Mouse (Mus musculus) cerebellum, postnatal 4 days (tissue): ENCODE data around the gene Tll2.

Experiments
- DNase-seq, 2 experiments: peaks; one replicate each; pipeline ENCODE4 v3.0.0; 2022; ENCODE audit warnings: low spot score in 2 of 2, mixed read lengths in 1 of 2

Gene Tll2

DNA sequence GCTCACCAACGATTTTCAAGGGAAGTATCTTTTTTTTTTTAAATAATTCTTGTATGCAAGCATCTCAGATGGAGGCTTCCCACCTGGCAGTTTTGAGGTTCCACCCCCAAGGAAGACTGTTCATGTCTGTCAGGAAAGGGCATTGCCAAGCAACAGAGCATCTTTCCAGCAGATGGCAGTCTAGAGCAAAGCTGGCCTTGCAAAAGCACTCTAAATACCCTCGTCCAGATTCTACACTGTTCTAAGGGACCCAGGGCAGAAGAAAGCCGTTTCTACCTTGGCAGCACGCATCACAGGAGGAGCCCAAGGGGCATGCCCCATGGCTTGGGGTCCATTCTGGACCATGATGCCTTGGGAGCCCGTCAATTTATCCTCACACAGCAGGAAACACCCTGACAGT, 116.8 kb downstream of the Tll2 start:
- DNase-seq: peak in 1 of 2 experiments; percentile 71

DNA sequence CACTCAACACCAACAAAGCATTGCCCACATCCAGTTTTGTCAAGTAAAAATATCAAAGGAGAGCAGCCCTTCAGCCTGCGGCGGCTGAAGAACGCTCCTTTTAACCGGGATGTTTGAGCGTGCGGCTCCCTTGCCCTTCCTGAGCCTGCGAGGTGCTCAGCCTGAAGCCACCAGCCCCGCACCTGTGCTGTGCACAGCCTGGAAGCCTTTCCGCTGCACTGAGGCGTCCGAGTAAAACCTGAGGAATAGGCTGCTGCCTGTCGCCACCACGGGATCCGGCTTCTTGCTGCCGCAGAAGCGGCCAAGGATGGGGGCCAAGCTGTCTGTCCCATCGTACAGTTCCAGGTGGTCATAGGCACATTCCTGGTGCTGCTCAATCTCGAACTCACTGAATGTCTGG, 118.1 kb downstream of the Tll2 start:
- no peak for DNase-seq

DNA sequence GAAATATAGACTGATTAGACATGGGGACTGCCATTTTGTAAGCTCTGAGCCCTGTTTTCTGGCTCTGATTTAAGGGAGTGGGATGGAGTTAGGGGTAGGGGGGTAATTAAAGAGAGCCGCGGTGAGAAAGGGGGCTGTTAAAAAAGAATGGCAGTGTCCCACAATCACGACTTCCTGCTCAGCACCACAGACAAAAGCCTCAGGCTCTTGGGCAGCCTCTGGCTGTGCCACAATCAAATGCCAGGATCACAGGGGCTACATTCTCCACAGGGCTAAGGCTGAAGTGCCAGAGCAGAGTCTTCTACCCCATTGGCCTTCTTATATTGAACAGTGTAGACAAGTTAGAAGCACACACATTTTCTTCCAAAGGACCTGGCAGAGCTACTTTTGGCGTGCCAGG, 118.7 kb downstream of the Tll2 start:
- DNase-seq: no peak

DNA sequence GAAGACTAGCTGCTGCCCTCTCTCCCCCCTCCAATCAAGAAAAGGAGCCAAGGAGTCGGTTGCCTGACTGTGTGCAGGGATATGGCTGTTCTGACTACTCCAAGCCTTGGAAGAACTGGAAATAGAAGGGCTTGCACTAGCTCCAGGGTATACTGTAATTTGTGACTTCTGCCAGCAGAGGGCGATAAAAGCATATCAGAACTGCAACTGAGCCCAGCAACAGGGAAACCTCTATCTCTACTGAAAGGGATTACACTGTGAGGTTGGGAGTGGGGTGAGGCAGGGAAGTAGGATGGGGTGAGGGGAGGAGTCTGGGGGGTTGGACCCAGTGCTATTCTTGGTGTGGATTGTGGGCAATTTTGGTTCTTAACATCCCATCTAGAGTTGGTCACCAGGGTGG, 119.9 kb downstream of the Tll2 start:
- peak in 1 of 2 experiments; percentile 83 for DNase-seq

DNA sequence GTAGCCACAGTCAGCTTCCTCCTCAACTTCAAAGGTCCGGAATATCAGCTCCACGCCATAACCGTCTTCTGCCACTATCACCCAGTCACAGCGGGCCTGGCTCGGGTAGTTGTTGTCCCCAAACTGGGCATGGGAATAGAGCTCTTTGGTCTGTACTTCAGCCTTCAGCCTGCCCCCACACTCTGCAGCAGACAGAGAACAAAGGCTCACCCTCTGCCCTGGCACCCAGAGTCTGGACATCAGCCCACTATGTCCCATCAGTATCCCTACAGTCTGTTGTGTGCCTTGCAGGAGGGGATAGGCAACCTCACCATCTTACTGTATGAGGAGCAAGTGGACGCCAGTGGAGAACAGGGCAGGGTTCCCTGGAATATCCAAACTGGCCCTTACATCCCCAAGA, 120.3 kb downstream of the Tll2 start:
- DNase-seq: no peak

DNA sequence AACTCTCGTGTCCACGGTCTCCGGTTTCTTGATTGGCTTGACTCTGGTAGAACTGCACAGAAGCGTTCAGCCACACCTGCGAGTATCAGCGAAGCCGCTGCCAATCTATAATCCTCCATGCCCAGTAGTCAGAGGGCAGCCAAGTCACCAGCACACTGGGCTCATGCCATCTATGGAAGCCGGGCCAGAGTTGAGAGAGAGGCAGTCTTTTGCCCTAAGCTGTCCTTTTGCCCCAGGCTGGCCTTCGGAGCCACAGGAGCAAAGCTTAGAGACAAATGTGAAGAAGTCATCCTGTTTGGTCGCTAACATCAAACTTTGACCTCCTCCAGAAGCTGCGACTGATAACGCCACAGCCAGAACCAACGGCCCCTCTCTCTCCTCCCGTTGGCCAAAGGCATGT, 123.0 kb downstream of the Tll2 start:
- DNase-seq: no peak

DNA sequence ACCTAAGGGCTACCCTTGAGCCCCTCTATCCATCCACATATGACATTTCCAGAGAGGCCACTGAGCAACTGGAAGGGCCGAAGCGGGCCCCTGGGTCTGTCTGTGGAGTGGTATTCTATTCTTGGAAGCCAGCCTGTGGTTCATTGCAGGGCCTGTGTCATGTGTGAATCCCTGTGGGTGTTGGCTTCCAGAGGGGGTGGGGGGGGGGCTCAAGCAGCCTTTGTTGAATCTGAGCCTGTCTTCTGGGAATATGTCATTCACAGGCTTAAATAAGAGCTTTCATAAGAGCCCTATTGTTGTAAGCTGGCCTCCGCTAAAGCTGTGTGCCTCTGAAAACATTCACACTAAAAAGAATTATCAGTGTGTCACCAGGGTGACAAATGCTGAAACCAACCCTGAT, 125.0 kb downstream of the Tll2 start:
- DNase-seq: no peak

DNA sequence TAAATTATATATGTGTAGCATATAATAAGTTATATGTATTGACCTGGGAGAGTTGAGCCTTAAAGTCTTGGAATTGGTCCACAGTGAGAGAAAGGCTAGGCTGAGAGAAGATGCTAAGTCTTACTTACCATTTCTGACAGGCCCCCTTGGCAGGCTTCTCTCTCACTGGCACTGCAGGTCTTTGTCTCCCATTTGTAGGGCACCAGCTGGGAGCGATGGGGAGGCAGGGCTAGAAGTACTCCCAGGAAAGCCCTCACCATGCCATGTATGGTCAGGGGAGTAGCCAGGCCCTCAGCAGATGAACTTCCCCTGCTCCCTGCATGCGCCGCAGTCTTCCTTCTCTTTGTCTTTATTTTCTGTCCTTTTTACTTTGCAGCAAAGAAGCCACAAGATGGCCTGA, 129.7 kb downstream of the Tll2 start, which contains the start of gene Opalin:
TSS of gene Opalin (minus strand) at position 208 of the 400 bp plus-strand sequence.
- no peak for DNase-seq

DNA sequence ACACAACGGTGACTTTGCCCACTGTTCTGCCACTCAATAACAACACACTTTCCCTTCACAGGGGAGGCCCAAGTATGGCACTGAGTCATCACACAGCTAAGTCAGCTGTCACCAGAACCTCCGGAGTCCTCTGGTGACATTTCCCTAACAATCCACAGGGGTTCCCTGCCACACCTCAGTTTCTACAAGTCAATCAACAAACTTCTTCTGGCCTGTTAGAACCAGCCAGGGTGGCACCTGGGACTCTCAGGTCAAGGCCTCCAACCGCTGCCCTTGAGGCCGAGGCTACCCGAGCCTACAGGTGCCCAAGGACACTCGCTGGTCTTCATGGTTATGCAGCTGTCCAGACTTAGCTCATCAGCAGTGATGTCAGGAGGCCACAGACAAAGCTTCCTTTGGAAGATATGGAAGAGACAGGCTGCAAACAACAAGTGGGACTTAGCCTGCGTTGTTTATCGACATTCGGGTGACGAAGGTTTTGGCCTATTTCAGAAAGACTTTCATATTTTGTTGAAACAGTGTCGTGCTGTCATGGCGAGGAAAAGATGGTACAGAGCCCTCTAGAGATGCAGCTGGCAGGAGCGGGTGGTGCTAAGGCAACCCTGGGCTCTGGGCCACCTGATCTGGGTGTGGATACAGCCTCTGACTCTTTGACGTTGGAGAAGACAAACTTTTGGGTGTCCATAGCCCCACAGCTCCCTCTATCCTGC, 132.7 kb downstream of the Tll2 start:
- DNase-seq: no peak

DNA sequence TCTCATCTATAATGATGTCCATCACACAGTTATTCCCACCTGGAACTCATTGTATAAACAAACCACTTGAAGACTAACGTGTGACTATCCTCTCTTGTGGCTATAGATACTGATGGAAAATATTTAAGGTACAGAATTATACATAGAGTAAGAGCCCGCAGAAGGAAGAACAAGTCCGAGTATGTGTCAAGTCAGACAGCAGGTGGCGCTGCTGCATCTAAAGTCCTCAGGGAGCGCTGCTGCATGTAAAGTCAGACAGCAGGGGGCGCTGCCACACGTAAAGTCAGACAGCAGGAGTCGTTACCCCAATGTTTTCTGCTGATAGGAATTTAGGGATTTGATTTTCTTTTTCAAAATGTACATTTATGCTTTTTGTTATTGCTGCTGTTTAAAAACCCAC, 135.1 kb downstream of the Tll2 start:
- DNase-seq: peak; percentile 87 to 90

DNA sequence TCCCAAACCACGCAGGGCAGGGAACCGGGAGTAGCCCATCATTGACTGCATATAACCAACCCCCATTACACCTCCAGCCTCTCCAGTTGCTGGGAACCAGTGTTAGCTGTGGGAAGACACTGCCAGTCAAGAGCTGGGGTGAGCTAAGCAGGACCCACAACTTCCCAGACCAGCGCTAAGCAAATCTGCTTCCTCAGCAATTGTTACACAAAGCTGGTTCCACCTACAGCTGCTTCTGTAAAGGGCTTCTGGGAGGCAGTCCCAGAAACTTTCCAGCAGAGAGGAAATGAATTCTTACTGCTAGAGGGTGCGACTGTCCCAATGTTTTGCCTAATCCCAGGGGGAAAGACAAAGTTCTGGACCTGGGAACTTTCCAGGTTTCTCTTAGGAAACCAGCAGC, 151.9 kb downstream of the Tll2 start:
- DNase-seq: no peak

DNA sequence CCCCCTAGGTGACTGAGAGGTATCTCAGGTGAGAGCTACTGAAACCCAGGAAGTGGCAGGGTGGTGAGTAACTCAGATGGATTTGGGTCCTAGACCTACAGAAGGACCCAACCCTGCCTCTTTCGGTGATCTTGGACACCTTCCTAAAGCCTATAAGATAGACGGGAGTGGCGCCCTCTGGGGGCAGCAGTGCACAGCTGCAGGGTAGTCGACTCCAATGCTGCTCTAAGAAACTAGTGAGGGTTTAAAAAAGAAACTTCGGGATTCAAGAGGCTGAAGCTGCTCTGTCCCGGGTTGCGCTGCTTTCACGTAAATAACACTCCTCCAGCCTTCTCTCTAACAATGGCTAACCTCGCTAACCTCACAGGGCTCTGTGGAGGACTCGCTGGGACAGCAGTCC, 153.1 kb downstream of the Tll2 start:
- peak in 1 of 2 experiments; percentile 13 for DNase-seq

DNA sequence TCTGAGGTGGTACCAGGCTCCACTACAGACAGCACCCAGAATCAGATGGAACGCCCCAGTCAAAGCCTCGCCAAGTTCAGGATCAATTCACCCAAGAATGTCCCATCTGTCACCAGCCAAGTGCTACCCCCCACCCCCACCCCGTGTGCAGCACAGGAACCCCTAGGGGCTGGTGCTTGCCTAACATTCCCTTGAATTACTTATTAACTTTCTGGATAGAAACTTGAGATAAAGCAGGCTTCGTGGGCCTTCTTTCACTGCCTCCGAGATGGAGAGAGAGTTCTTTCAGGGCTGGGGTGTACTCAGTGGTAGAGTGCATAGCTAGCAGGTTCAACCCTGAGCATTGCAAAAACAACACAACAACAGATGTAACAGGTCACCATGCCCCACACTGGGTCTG, 154.4 kb downstream of the Tll2 start:
- DNase-seq: no peak

DNA sequence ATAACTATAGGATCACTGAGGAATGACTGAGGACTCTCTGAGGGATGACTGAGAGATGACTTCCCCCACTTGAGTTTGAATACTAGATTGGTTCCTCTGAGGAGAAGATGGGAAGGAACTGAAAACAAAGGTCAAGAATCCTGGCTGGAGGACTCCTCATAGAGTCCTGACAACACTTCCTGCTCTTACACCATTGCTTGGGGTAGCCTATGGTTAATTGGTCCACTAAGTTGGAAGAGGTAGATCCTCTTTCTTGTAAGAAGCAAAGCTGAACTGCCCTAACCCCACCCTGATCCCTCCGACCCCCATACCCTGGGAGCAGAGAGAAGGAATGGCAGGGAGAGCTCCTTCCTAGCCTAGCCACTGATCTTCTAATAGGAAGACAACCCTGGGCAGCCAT, 154.9 kb downstream of the Tll2 start:
- DNase-seq: no peak

DNA sequence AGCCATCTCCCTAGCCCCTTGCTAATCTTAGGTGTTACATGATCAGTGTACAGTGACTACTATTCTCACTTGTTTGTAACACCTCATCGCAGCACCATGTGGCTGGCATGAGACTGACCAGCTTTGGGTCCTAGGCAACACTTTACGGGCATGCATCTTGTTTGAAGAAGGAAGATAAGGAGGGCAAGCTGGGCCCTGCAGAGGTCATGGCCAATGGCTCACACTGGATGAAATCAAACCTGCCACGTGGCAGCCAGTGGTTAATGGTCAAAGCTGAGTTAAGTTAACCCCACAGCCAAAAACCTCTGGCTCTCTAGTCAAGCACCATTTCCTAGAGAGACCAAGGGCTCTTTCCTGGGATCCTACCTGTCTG, 158.5 kb downstream of the Tll2 start:
- DNase-seq: no peak

DNA sequence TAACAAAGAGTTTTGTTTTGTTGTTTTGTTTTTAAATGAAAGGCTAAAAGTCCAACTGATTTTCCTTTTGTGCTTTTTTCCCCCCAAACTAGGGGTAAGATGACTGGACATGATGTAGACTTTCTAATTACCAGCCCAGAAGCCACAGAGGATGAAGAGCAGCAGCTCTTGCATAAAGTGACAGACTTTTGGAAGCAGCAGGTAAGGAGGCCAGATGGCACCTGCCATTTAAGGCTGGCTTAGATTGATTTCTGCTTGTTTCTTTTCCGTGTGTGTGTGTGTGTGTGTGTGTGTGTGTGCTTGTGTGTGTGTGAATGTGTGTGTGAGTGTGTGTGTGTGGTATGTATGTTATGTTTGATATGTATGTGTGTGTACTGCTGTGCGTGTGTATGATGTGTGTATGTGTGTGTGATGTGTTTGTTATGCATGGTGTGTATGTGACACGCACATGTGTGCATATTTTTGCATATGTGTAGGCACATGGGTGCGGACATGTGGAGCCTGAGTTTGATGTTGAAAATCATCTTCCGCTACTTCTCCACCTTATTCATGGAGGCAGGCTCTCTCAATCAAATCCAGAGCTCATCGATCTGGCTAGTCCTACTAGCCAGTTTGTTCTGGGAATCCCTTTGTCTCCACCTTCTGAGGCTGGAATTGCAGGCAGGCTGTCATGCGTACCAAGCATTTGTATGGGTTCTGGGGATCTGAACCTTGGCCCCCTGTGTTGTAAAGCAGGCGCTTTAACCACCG, 159.0 kb downstream of the Tll2 start:
- DNase-seq: no peak

DNA sequence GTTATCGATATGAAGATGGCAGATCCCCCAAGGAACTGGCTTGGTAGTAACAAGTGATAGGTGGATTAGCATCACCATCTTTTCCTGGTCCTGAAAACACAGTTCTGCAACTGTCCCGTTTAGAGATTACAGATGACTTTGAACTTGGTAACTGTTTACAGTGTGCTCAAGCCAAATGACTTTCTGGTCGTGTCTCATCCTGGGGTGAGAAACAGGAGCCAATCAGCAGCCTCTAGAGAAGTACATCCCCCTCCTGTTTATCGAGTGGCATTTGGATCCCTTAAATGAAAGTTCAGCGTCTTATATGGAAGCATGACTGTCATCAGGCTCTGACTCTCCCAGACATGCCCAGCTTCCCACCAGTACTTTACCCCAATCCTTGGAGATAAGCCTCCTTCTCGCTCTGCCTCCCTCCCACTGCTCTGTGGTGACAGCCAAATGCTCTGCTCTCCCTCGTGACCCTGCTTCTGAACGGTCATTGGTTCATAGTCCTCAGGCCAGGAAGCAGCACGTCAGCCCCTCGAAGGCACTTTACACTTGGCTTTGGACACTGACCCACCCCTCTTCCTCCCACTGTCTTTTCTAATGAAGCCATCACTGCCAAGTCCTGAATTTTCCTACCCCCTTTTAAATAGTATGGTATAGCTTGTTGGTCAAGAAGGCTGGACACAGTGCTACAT, 161.4 kb downstream of the Tll2 start:
- no peak for DNase-seq

DNA sequence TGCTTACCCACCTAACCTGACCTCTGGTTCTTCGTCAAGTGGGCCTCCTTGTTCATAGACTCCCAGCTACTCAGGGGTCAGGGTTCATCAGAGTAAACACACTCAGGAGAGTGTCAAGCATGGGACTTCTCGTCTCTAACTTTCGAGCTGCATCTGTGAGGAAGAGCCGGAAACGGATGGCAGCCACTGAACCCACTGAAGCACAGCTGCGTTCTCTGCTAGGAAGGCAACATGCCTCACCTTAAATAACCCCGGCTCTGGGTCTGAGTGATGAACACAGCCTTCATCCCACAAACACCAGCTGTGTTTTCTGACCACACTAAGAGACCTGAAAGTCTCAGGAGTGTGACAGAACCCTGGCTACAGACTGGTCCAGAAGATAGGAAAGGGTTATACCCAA, 167.5 kb downstream of the Tll2 start:
- DNase-seq: no peak

DNA sequence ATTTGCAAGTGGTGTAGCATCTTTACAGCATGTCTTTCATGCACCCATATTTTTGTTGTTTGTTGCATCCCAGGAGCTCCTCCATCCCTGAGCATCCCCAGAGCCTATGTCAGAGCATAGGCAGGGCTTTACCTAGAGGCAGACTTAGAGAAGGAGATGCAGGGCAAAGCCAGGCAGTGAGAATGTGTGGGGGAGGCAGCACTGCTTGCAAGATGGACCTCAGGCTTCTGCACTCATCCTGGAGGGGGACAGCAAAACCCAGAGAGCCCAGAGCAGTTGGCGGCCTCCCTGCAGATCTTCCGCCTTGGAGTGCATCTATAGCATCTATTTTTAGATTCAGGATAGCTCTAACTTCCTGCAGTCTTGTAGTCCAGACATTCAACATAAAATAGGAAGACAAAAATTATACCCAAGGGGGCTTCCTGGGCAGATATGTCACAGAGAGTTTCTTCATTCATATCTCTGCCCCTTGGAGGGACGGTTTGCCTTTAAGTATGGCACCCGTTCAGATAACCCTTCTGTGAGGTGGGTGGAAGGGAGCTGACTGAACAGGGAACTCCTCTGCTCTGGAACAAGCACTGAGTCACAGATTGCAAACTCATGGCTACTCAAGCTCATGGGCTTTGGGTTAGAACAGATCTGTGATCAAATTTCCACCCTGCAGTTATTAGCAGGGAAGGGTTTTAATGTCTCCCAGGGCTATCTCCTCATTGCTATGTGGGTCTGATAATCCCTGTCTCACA, 170.7 kb downstream of the Tll2 start:
- no peak for DNase-seq
